Mouse (Mus musculus) lung, embryonic 14.5 days (tissue): ENCODE results near the gene Reg3b. TPM values are rescaled to one million over a fixed set of nuclear protein-coding genes. Genes with fewer than 3 reads are reported as not detected.
A peak's percentile ranks its signal among the peaks of the same experiment; 100 is the strongest.

Experiments used
- ATAC-seq: fragments of 200-750 bp; cut with Nextera tagmentation; 2 replicates; pipeline ENCODE4 v1.8.0; 2017; ENCODE audit warnings: mild to moderate bottlenecking, moderate TSS enrichment, moderate library complexity; ENCODE audit not compliant: insufficient read depth
- DNase-seq: peaks from one replicate; pipeline ENCODE4 v3.0.0-alpha.2; 2015
- H3K27ac ChIP-seq: fragments of 300-500 bp; sonication (generic); 2 replicates; pipeline ENCODE4 v1.5.1; 2014; ENCODE audit warnings: low read depth, mild to moderate bottlenecking, moderate library complexity
- H3K27me3 ChIP-seq: fragments of 300-500 bp; sonication (generic); 2 replicates; pipeline ENCODE4 v1.6.1; 2014; ENCODE audit warnings: low read length, control low read depth; ENCODE audit not compliant: insufficient read depth
- H3K36me3 ChIP-seq: fragments of 300-500 bp; sonication (generic); 2 replicates; pipeline ENCODE4 v1.6.1; 2014; ENCODE audit warnings: control low read depth; ENCODE audit not compliant: insufficient read depth
- H3K4me1 ChIP-seq: fragments of 300-500 bp; sonication (generic); 2 replicates; pipeline ENCODE4 v1.6.1; 2014; ENCODE audit warnings: antibody characterized with exemption, control low read depth; ENCODE audit not compliant: insufficient read depth
- H3K4me2 ChIP-seq: fragments of 300-500 bp; sonication (generic); 2 replicates; pipeline ENCODE4 v1.6.1; 2014; ENCODE audit warnings: mild to moderate bottlenecking
- H3K4me3 ChIP-seq: fragments of 300-500 bp; sonication (generic); 2 replicates; pipeline ENCODE4 v1.5.1; 2014; ENCODE audit warnings: low read depth, low read length
- H3K9ac ChIP-seq: fragments of 300-500 bp; sonication (generic); 2 replicates; pipeline ENCODE4 v1.6.1; 2014
- H3K9me3 ChIP-seq: fragments of 300-500 bp; sonication (generic); 2 replicates; pipeline ENCODE4 v1.6.1; 2016; ENCODE audit warnings: low read depth, low read length, control low read depth
- CTCF ChIP-seq: IDR thresholded peaks from 2 replicates; pipeline ENCODE4 v1.5.1; 2016; ENCODE audit warnings: antibody characterized with exemption, low read depth
- WGBS: fragments of 180-500 bp; shearing (Covaris S2); extraction: QIAGEN DNeasy Blood & Tissue Kit; methylation state at CpG from one replicate; pipeline ENCODE4 v1.1.7; 2014; 5-methylcytosine and 5-hydroxymethylcytosine counted together
- polyA plus RNA-seq: library from polyadenylated mRNA; unstranded; fragments of >200 nt; fragmentation: Nextera tagmentation; extraction: Ambion mirVana; gene quantifications from 2 replicates; pipeline ENCODE4 v1.2.1, GENCODE M21; 2014

The Reg3b gene
- polyA plus RNA-seq, result not detected in 2 replicates

DNA sequence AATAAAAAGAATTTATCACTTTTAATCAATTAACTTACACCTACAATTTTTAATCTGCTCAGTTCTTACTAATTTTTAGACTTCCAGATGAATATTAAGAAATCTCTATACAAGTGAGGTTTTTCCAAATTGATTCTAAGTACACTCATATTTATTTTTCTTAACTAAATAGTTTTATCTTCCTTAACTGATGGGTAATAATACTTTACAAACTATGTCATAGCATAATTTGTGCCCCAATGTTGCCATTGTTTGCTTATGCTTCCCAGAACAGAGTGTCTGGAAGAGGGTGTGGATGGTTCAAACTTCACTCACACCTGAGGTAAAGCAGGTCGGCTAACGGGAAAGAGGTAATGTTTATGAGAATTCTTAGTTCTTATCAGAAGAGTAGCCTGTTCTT lies at the start of gene Reg3b:
Gene Reg3b, plus strand, starts transcription at position 301 of the 400 bp plus-strand sequence.
- no peaks in the 10 kb centered on the region for H3K4me1 ChIP-seq
- H3K27ac ChIP-seq, result no peak within 1 kb of the TSS
- H3K9me3 ChIP-seq, result no peaks in the 10 kb centered on the region
- no peak within 1 kb of the TSS for H3K4me2 ChIP-seq
- H3K36me3 ChIP-seq, result no peaks in the 10 kb centered on the region
- H3K9ac ChIP-seq, result no peak within 1 kb of the TSS
- ATAC-seq, result no peak
- no peaks in the 10 kb centered on the region for H3K27me3 ChIP-seq
- no peak for TF ChIP-seq CTCF
- 67% methylated on average over 2 of the region's 2 CpGs for WGBS
- no peak for DNase-seq
- no peak within 1 kb of the TSS for H3K4me3 ChIP-seq

DNA sequence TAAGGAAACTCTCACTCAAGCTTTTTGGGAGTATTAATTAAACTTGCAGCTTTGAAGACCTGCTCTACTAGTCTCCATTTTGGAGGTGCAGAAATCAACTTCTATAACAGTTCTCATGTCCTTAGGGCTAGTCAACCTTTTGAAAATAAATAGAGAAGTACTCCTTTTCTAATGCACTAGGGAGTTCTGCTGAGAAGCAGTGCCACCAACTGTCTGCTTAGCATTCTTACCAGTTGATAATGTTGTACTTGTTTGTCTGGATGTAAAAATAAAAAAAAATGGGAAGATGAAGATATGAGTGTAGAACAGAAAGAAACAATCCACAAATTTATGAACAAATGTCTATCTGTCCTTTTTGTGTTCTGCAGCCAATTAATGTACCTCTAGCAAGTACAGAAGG lies 42.7 kb upstream of the Reg3b start:
- DNase-seq, result peak; percentile 28
- H3K27me3 ChIP-seq, result no peaks in the 10 kb centered on the region
- H3K9me3 ChIP-seq, result no peaks in the 10 kb centered on the region
- ATAC-seq, result no peak
- H3K4me3 ChIP-seq, result no peak overlapping the region
- no peak for TF ChIP-seq CTCF
- H3K4me1 ChIP-seq, result no peaks in the 10 kb centered on the region
- no peak overlapping the region for H3K4me2 ChIP-seq
- H3K9ac ChIP-seq, result no peak overlapping the region
- H3K36me3 ChIP-seq, result no peaks in the 10 kb centered on the region
- no peak overlapping the region for H3K27ac ChIP-seq

- 54% methylated on average over 2 of the region's 2 CpGs for WGBS
- Histone ChIP-seq H3K27me3 (no peaks in the 10 kb centered on the region), H3K9ac (no peak overlapping the region)
Measured at GRCm38 (mm10) chr6:78329166-78329565, 41.3 kb upstream of the Reg3b start.

DNA sequence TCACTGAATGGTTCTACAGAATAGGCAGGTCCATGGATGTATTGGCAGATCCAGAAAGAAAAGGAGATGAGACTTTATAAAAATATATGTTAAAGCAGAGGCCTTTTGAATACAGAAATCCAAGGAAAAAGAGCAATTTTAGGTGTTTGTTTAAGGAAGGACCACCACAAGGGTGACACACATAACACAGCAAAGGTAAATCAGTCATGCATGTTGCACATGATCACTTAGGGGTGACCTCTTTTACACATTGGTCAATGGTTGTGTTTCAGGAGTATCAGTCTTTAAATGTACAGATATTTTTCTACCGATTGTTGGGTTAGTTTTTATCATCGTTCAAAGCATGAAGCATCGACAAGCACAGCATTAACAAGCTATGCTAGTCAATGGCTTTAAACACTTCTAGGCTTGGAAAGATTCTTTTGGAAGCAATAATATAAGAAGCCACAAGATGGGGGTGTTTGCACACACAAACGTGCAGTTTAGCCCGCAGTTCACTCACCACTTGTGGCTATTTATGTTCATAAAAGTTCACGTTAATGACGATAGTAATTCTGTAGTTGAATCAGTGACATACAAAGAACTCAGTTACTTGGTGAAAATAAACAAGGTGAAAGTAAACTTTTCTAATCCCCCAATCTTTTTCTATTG lies 38.4 kb upstream of the Reg3b start:
- ATAC-seq (peak; percentile 56; the same call in 1 of the 2 replicates), DNase-seq (peak; percentile 78)
- TF ChIP-seq CTCF, result peak; percentile 55
- Histone ChIP-seq H3K4me3 (no peak overlapping the region), H3K27ac (no peak overlapping the region), H3K9ac (no peak overlapping the region), H3K4me2 (no peak overlapping the region), H3K4me1 (no peaks in the 10 kb centered on the region), H3K36me3 (no peaks in the 10 kb centered on the region), H3K27me3 (no peaks in the 10 kb centered on the region), H3K9me3 (no peaks in the 10 kb centered on the region)
- WGBS, result 27% methylated on average over 7 of the region's 7 CpGs

More at GRCm38 (mm10) chr6:78329166-78329565, 41.3 kb upstream of the Reg3b start:
- no peak for TF ChIP-seq CTCF
- Histone ChIP-seq H3K27ac (no peak overlapping the region), H3K36me3 (no peaks in the 10 kb centered on the region), H3K4me2 (no peak overlapping the region), H3K4me3 (no peak overlapping the region), H3K9me3 (no peaks in the 10 kb centered on the region), H3K4me1 (no peaks in the 10 kb centered on the region)
- no peak for ATAC-seq
- DNase-seq, result no peak

DNA sequence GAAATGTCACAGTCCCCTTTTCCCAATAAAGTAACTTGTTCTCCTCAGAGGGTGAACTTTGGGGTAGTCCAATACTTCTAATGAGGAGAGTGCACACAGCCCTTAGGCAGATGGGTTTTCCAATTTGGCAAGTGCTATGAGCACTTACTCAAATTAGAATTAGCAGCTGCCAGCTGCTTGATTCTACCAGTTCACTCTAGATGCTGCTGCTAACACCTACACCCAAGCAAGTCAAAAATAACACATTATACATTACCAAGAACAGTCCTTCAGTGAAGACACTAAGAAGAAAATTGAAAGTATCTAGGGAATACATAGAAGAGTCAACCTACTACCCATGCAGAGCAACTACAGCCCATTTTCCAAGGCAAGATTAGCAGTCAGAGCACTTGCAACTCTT lies 30.2 kb upstream of the Reg3b start:
- TF ChIP-seq CTCF, result no peak

GRCm38 (mm10) chr6:78341689-78342088 lies 28.8 kb upstream of the Reg3b start:
- Histone ChIP-seq H3K36me3 (no peaks in the 10 kb centered on the region), H3K27me3 (no peaks in the 10 kb centered on the region), H3K27ac (no peak overlapping the region), H3K9me3 (no peaks in the 10 kb centered on the region), H3K4me1 (no peaks in the 10 kb centered on the region), H3K4me3 (no peak overlapping the region), H3K9ac (no peak overlapping the region), H3K4me2 (no peak overlapping the region)
- ATAC-seq (no peak), DNase-seq (no peak)
- 71% methylated on average over 2 of the region's 2 CpGs for WGBS
- no peak for TF ChIP-seq CTCF

More for the DNA sequence above, 30.2 kb upstream of the Reg3b start:
- Histone ChIP-seq H3K27me3 (no peaks in the 10 kb centered on the region), H3K4me3 (no peak overlapping the region), H3K4me2 (no peak overlapping the region), H3K9ac (no peak overlapping the region), H3K4me1 (no peaks in the 10 kb centered on the region), H3K27ac (no peak overlapping the region), H3K36me3 (no peaks in the 10 kb centered on the region), H3K9me3 (no peaks in the 10 kb centered on the region)
- ATAC-seq (no peak), DNase-seq (no peak)

DNA sequence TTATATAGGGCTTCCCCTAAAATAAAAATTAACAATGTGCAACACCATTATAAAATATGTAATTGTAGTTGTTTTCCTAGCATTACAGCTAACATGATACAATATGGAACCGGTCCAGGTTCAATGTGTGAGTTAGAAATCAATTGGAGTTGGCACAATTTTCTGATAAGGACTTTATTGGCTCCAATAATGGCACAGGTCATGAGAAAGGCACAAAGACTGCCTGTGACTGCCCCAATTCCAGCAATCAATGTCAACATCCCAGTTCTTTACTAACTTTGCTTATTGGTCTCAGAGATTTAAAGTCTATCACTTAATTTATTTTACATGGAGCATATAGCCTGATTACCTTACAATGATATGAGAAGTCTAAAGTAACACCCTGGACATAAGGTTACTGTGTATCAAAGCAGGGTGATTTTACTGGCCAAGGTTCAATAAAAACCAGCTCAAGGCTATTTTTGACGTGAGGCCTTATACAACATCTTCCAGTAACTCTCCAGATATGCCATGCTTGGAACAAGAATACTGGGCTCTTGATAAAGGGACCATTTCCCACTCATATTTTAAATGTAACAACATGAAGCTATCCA lies 8.4 kb upstream of the Reg3b start:
- Histone ChIP-seq H3K9ac (no peak overlapping the region), H3K36me3 (no peaks in the 10 kb centered on the region), H3K4me1 (no peaks in the 10 kb centered on the region), H3K9me3 (no peaks in the 10 kb centered on the region), H3K27me3 (no peaks in the 10 kb centered on the region), H3K27ac (no peak overlapping the region), H3K4me2 (no peak overlapping the region), H3K4me3 (no peak overlapping the region)
- WGBS, result 56% methylated on average over 2 of the region's 2 CpGs
- DNase-seq, result no peak
- TF ChIP-seq CTCF, result no peak
- no peak for ATAC-seq
